Comparison of ENCODE assay signal across 8 mouse cellular contexts in the genomic region with DNA sequence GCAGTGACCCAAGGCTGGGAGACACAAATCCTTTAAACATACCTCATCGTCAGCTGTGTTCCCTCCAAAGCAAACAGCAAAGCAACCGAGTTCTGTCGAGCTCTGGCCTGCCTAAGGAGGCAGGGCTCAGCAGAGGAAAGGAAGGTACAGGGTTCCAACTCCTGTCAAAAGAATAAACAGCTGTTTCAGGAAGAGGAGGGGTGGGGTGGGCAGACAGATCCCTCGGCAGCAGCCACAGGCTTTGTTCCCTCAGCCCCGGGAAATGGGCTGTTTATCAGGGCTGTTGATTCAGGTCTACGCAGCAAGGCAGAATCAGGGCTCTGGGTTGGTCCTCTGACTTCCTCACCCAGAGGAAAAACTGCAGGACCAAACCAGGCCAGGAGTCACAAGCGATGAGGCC. TPM values are rescaled to one million over a fixed set of nuclear protein-coding genes. Genes with fewer than 3 reads are reported as not detected.
DNase-seq lines count a peak whose midpoint lies in the region; ATAC-seq and TF ChIP-seq lines count a peak whose summit lies in the region.

No protein-coding gene starts in this region.

- H3K4me3 ChIP-seq in heart, embryonic 11.5 days (ENCODE audit: low read depth, low read length), result 0 out of 2 replicates have a peak overlapping the region, but pooled peaks have one; percentile 15
- H3K4me3 ChIP-seq in kidney, postnatal 0 days (replicated peaks; ENCODE audit: low read depth, low read length), result peak overlapping the region; percentile 2; the same call in 1 of the 2 replicates
- H3K4me3 ChIP-seq in thymus, adult 2 months (ENCODE audit: control insufficient read depth, insufficient read depth, low read length), result no peak overlapping the region

- peak overlapping the region; percentile 49; the same call in 1 of the 2 replicates for H3K9ac ChIP-seq in heart, embryonic 11.5 days (ENCODE audit: low read depth, low read length)
- H3K9ac ChIP-seq in kidney, postnatal 0 days (ENCODE audit: low read depth, low read length), result 0 out of 2 replicates have a peak overlapping the region, but pooled peaks have one; percentile 10

- H3K27ac ChIP-seq in heart, embryonic 11.5 days (ENCODE audit: low read depth, low read length), result peak overlapping the region; percentile 52
- H3K27ac ChIP-seq in kidney, postnatal 0 days, result peak overlapping the region; percentile 69
- H3K27ac ChIP-seq in thymus, adult 2 months (ENCODE audit: control insufficient read depth, insufficient read depth, low read length), result no peak overlapping the region

- H3K27me3 ChIP-seq in heart, embryonic 11.5 days (ENCODE audit: control insufficient read depth, insufficient read depth, low read length), result no peaks in the 10 kb centered on the region
- no peaks in the 10 kb centered on the region for H3K27me3 ChIP-seq in kidney, postnatal 0 days (ENCODE audit: insufficient read depth, low read length)
- no peaks in the 10 kb centered on the region for H3K27me3 ChIP-seq in thymus, adult 2 months (ENCODE audit: control insufficient read depth, insufficient read depth, low read length)

- no peak for ATAC-seq in heart, embryonic 11.5 days (replicated peaks; ENCODE audit: insufficient number of reproducible peaks, low FRiP score, low TSS enrichment)
- ATAC-seq in kidney, postnatal 0 days (replicated peaks; ENCODE audit: low FRiP score, low read depth), result no peak

- peak overlapping the region; percentile 41 for H3K4me2 ChIP-seq in heart, embryonic 11.5 days
- peak overlapping the region; percentile 44 for H3K4me2 ChIP-seq in kidney, postnatal 0 days (ENCODE audit: low read length)

- no peaks in the 10 kb centered on the region for H3K36me3 ChIP-seq in heart, embryonic 11.5 days (ENCODE audit: control insufficient read depth, insufficient read depth, low read length)
- H3K36me3 ChIP-seq in kidney, postnatal 0 days (ENCODE audit: insufficient read depth, low read length), result no peaks in the 10 kb centered on the region
- H3K36me3 ChIP-seq in thymus, adult 2 months (ENCODE audit: control insufficient read depth, insufficient read depth, low read length), result no peaks in the 10 kb centered on the region

- peak; percentile 37 for DNase-seq in adrenal gland, adult 2 months
- DNase-seq in adrenal gland, adult 8-10 months, result no peak
- DNase-seq in kidney, postnatal 0 days (ENCODE audit: low spot score), result peak; percentile 65
- peak; percentile 58 to 73 for DNase-seq in lung, postnatal 4 days
- DNase-seq in left cerebral cortex, adult 9 months (ENCODE audit: low spot score in 2 of 2), result no peak
- DNase-seq in thymus, postnatal 10 days (ENCODE audit: low spot score in 2 of 2), result no peak
- no peak for DNase-seq in thymus, adult 2 months

- WGBS in heart, embryonic 11.5 days (ENCODE audit: insufficient replicate concordance), result 16% methylated on average over 7 of the region's 7 CpGs
- WGBS in kidney, postnatal 0 days, result 21% methylated on average over 7 of the region's 7 CpGs
- 40% methylated on average over 7 of the region's 7 CpGs for WGBS in thymus, adult 2 months

- TF ChIP-seq POLR2A in thymus, adult 2 months (IDR thresholded peaks at IDR 0.05; ENCODE audit: control insufficient read depth, extremely low read depth, insufficient read depth, low read length, poor library complexity), result no peak

- H3K4me1 ChIP-seq in heart, embryonic 11.5 days (ENCODE audit: control insufficient read depth, insufficient read depth, low read length), result peaks cover 33% of the 10 kb centered on the region
- H3K4me1 ChIP-seq in kidney, postnatal 0 days (replicated peaks; ENCODE audit: insufficient read depth, low read length), result peaks cover 30% of the 10 kb centered on the region; the same call in 1 of the 2 replicates
- H3K4me1 ChIP-seq in thymus, adult 2 months (replicated peaks; ENCODE audit: control insufficient read depth, insufficient read depth, low read length), result peaks cover 18% of the 10 kb centered on the region

- H3K9me3 ChIP-seq in heart, embryonic 11.5 days (replicated peaks; ENCODE audit: control insufficient read depth, low read length), result no peaks in the 10 kb centered on the region
- no peaks in the 10 kb centered on the region for H3K9me3 ChIP-seq in kidney, postnatal 0 days (replicated peaks; ENCODE audit: low read length)

- TF ChIP-seq CTCF in kidney, postnatal 0 days (IDR thresholded peaks at IDR 0.05; ENCODE audit: low read depth), result no peak
- no peak for TF ChIP-seq CTCF in thymus, adult 2 months (IDR thresholded peaks at IDR 0.05; ENCODE audit: borderline replicate concordance, control insufficient read depth, extremely low read depth, insufficient read depth, low read length, poor library complexity)

RNA-seq across cellular contexts. Expression of a gene that starts 30.6 kb away (rescaled TPM):
- total RNA-seq in adrenal gland, adult 2 months (2021), result 10 to 100 TPM; 11.4 to 12.1 TPM
- 3.3 and 4.5 TPM in 2 replicates for polyA plus RNA-seq in adrenal gland, adult 2 months (2012; rRNA removed)
- total RNA-seq in adrenal gland, adult 8-10 months (2022), result 10 to 100 TPM in 3 of 4 experiments, 1 to 10 TPM in 1; 8.8 to 14.1 (median 10.8) TPM
- polyA plus RNA-seq in heart, embryonic 11.5 days (2014; fragmentation: Nextera tagmentation; extraction: Ambion mirVana), result 38.1 and 42.1 TPM in 2 replicates
- polyA plus RNA-seq in kidney, postnatal 0 days (2015; fragmentation: Nextera tagmentation; extraction: Ambion mirVana), result 16.2 and 16.5 TPM in 2 replicates
- 22.4 and 33.0 TPM in 2 replicates for polyA plus RNA-seq in thymus, adult 2 months (2012; rRNA removed)

RNA-seq across cellular contexts. Expression of a gene that starts 35.5 kb away (rescaled TPM):
- total RNA-seq in adrenal gland, adult 2 months (2021), result not detected
- polyA plus RNA-seq in adrenal gland, adult 2 months (2012; rRNA removed), result not detected in 2 replicates
- total RNA-seq in adrenal gland, adult 8-10 months (2022), result not detected
- polyA plus RNA-seq in heart, embryonic 11.5 days (2014; fragmentation: Nextera tagmentation; extraction: Ambion mirVana), result not detected in 2 replicates
- polyA plus RNA-seq in kidney, postnatal 0 days (2015; fragmentation: Nextera tagmentation; extraction: Ambion mirVana), result not detected in 2 replicates
- not detected in 2 replicates for polyA plus RNA-seq in thymus, adult 2 months (2012; rRNA removed)

Comparison
In these comparisons a context has a peak if more than half of its experiments do, and no peak if none do; other contexts are left out.
1. DNase-seq: peak in adrenal gland, adult 2 months (single experiment), kidney, postnatal 0 days (single experiment) and lung, postnatal 4 days (2 of 2); none in adrenal gland, adult 8-10 months (single experiment), left cerebral cortex, adult 9 months (0 of 2), thymus, postnatal 10 days (0 of 2) and thymus, adult 2 months (single experiment).